Mouse (Mus musculus) brain, embryonic 14.5 days (tissue): ENCODE data around the gene Cfap69. TPM values are rescaled to one million over a fixed set of nuclear protein-coding genes. Genes with fewer than 3 reads are reported as not detected.

Experiments used
- DNase-seq: peaks from one replicate; pipeline ENCODE4 v3.0.0-alpha.2; 2011; ENCODE audit warnings: low read depth
- CTCF ChIP-seq: fragments of 200-500 bp; IDR thresholded peaks from 2 replicates; pipeline ENCODE4 v1.5.1; 2012; ENCODE audit warnings: inconsistent platforms, mild to moderate bottlenecking, moderate library complexity, borderline replicate concordance; ENCODE audit not compliant: insufficient read depth, insufficient read length; ENCODE audit errors: extremely low read depth
- POLR2A ChIP-seq: fragments of 200-500 bp; IDR thresholded peaks from 2 replicates; pipeline ENCODE4 v1.6.1; 2012; ENCODE audit warnings: mild to moderate bottlenecking, inconsistent platforms, borderline replicate concordance; ENCODE audit not compliant: poor library complexity, insufficient read depth, insufficient read length, severe bottlenecking; ENCODE audit errors: extremely low read depth
- polyA plus RNA-seq: library from polyadenylated mRNA; depleted of rRNA; stranded (reverse); fragments of >200 nt; gene quantifications from 2 replicates; pipeline ENCODE4 v1.2.3, GENCODE M21; 2012; rRNA removed

Cfap69 gene
- polyA plus RNA-seq, result 9.2 and 9.9 TPM in 2 replicates

- peak; percentile 97 for DNase-seq
- TF ChIP-seq CTCF, result no peak
- peak; percentile 55; the same call in 1 of the 2 replicates for TF ChIP-seq POLR2A
Measured at GRCm38 (mm10) chr5:5663655-5664370, at the start of gene Cfap69. Gene Cfap69 (minus strand): TSS chr5:5664239.

DNA sequence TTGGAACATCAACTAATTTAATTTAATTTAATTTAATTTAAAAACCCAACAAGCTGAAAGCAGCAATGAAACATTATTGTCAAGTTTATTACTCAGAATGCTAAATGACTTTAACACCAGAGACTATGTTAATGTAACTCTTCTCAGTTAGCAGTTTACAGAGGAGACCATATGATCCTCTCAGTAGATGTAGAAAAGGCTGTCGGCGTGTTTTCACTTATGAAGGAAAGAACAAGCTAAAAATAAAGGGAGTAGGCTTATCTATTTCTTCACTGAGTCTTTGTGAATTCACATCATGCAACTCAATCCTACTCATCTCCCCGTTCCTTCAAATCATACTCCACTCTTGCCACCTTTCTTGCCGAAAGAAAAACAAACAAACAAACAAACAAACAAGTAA lies 47.0 kb upstream of the Cfap69 start:
- TF ChIP-seq POLR2A, result no peak
- no peak for DNase-seq

GRCm38 (mm10) chr5:5707341-5708278 lies 43.6 kb upstream of the Cfap69 start:
- no peak for DNase-seq
- TF ChIP-seq CTCF (no peak), POLR2A (no peak)

GRCm38 (mm10) chr5:5705019-5705418 lies 41.0 kb upstream of the Cfap69 start:
- no peak for DNase-seq
- TF ChIP-seq CTCF, result no peak

GRCm38 (mm10) chr5:5700386-5700785 lies 36.3 kb upstream of the Cfap69 start:
- no peak for DNase-seq
- TF ChIP-seq POLR2A (no peak), CTCF (no peak)

- DNase-seq, result no peak
- TF ChIP-seq CTCF (no peak), POLR2A (no peak)
Measured at GRCm38 (mm10) chr5:5698830-5699229, 34.8 kb upstream of the Cfap69 start.

GRCm38 (mm10) chr5:5695401-5695942 lies 31.4 kb upstream of the Cfap69 start:
- DNase-seq, result no peak
- TF ChIP-seq POLR2A (no peak), CTCF (no peak)

GRCm38 (mm10) chr5:5693956-5694653 lies 30.1 kb upstream of the Cfap69 start, which contains the start of gene Steap2:
Gene Steap2 (minus strand): TSS chr5:5694578.
- TF ChIP-seq POLR2A (peak; percentile 48; the same call in 1 of the 2 replicates), CTCF (no peak)
- DNase-seq, result peak; percentile 74

- DNase-seq, result peak; percentile 49
Measured at GRCm38 (mm10) chr5:5693541-5693955, 29.5 kb upstream of the Cfap69 start.

DNA sequence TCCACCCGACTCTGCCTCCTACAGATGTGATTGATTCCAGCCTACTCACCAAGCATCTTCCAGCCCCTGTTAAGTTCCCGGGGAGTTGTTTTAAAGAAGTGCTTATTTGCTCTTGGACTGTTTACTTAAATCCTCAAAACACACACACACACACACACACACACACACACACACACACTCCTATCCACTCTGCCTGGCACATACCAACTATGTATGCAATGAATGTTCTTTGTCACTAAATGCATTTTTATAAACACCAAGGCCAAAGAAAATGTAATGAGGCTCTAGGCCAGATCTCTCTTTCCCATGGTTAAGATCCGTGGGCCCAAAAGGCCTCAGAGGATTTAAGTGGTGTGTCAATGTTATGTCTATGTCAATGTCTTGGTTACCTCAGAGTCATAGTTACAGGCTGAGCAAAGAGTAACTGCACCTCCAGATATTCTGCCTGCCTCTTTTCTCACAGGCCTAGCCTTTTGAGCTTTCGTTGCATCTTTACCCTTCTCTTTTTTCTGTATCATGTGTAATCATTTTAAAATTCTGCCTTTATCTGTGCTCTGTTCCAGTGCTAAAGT lies 28.2 kb upstream of the Cfap69 start:
- TF ChIP-seq POLR2A, result no peak
- TF ChIP-seq CTCF, result no peak
- DNase-seq, result no peak

More at GRCm38 (mm10) chr5:5693541-5693955, 29.5 kb upstream of the Cfap69 start:
- TF ChIP-seq POLR2A (no peak), CTCF (no peak)
